Mouse (Mus musculus): ENCODE data around the gene Cmc4.

DNA sequence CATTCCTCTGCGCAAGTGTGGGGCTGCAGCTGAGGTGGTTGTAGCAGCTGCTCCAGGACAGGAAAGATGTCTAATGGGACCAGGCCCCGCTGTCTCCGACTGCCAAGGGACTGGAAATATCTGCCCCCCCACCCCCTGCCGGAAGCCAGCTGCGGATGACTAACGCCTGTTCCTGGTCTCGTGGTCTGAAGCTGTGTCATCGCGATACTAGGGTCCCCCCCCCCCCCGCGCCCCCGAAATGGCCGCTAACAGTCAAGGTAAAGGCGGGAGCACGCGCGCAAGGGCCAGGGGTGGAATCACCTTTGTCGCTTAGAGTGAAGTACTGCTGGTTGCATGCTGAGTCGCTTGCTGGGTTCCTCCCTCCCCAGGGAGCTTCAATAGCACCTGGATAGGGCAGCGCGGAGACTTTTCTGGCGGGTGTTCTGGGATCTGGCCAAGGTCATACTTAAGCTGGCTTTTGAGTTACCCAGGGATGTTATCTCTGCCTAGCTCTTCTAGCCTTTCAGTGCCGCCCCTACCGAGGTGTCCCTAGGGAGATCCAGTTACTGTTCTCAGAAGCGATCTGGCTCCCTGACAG, 34.1 kb downstream of the Cmc4 start, which contains the start of the genes Fundc2 and F8:
- no peak for TF ChIP-seq CTCF (IDR thresholded peaks at IDR 0.05; ENCODE audit: control insufficient read depth, insufficient read depth, insufficient replicate concordance, low read depth, low read length)
- peak; percentile 51; the same call in 1 of the 2 replicates for TF ChIP-seq POLR2A (IDR thresholded peaks at IDR 0.05; ENCODE audit: control insufficient read depth, low read depth, low read length)
